Mouse (Mus musculus): ENCODE data around the gene Dapp1. TPM values are rescaled to one million over a fixed set of nuclear protein-coding genes. Genes with fewer than 3 reads are reported as not detected.

Gene Dapp1
- polyA plus RNA-seq, 1 experiment from 2014 or later: 22.8 TPM

DNA sequence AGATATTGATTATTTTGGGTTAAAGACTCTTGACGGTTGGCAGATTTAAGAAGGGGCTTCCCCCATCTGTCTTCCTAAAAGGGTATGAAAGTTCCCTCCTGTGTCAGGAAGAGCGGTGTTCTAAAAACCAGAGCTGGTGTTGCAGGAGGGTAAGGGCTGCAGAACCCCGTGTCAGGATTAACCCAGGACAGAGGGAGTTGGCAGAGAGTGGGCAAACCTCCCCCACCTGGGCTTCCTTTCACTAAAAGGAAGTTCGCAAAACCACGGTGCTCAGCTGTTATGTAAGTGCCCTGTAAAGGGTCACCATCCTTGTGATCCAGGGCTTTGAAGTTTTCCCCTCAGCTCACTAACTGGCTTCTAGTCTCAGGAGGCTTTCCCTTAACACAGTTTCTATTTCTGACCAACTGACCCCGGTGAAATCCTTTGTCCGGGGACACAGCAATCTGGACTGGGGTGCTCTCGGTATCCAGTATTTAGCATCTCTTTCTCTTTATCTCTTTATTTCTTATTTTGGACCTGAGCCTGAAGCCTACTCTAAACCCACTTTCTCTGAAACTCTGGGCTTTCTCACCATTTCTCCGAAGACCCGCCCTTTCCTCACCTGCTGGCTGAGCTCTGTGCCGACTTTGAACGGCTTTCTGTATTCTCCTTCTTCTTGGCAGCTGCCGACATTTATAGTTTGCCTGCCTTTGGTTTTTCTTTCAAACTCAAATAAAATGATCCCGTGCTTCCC is 17.3 kb upstream of the Dapp1 start:
- WGBS: 52% methylated on average over 14 of the region's 14 CpGs
- H3K36me3 ChIP-seq (ENCODE audit: control insufficient read depth, insufficient read depth): no peaks in the 10 kb centered on the region
- H3K4me2 ChIP-seq (ENCODE audit: low read depth, low read length): peak overlapping the region; percentile 27
- H3K9ac ChIP-seq (ENCODE audit: low read length): peak overlapping the region; percentile 32
- H3K27me3 ChIP-seq (ENCODE audit: control insufficient read depth, insufficient read depth, low read length): no peaks in the 10 kb centered on the region
- peak overlapping the region; percentile 46 for H3K27ac ChIP-seq (ENCODE audit: low read length)
- no peak overlapping the region for H3K4me3 ChIP-seq (ENCODE audit: low read length)
- H3K4me1 ChIP-seq (ENCODE audit: control insufficient read depth, insufficient read depth, low read length): peaks cover 50% of the 10 kb centered on the region
- ATAC-seq (replicated peaks; ENCODE audit: extremely low read depth, insufficient read depth, low FRiP score): no peak
- H3K9me3 ChIP-seq (replicated peaks; ENCODE audit: control insufficient read depth, low read length): no peaks in the 10 kb centered on the region

DNA sequence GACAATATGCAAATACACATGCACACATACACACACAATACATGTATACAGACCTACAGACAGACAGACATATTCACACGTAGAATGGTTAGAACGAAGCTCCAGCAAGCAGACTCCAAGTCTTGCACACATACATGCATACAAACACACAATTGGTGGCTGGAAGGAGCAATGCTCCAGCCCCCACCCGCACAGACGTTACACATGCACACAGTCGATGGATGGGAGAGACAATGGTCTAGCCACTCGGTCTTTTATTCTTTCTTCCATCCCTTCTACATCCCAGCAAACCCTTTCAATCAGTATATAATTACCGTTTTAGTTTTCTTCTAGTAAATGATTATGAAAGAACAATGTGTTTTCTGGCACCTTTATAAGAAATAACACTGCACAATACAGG is 14.1 kb upstream of the Dapp1 start:
- Histone ChIP-seq H3K36me3 (ENCODE audit: control insufficient read depth, insufficient read depth) (no peaks in the 10 kb centered on the region), H3K4me1 (ENCODE audit: control insufficient read depth, insufficient read depth, low read length) (peaks cover 32% of the 10 kb centered on the region), H3K27me3 (ENCODE audit: control insufficient read depth, insufficient read depth, low read length) (no peaks in the 10 kb centered on the region), H3K9me3 (replicated peaks; ENCODE audit: control insufficient read depth, low read length) (no peaks in the 10 kb centered on the region), H3K4me3 (ENCODE audit: low read length) (no peak overlapping the region), H3K9ac (ENCODE audit: low read length) (no peak overlapping the region), H3K4me2 (ENCODE audit: low read depth, low read length) (no peak overlapping the region), H3K27ac (ENCODE audit: low read length) (no peak overlapping the region)
- no peak for ATAC-seq (replicated peaks; ENCODE audit: extremely low read depth, insufficient read depth, low FRiP score)
- WGBS: 85% methylated on average over 7 of the region's 7 CpGs

DNA sequence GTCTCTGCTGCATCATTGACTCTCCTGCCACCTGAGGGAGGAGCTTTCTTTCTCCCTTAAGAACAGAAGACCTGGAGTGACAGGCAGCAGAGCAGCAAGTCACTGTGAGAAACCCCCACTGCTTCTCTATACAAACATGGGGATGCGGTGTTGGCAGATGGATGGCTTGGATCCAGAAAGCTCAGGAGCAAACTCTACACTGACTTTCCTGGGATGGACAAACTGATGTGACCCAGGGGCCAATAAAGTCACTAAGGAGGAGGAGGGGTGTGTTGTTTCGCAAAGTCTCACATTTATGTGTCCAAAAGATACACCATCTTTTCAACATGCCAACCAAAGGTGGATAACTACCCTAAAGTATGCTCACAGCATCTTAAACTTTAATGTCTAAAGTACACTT is 12.9 kb upstream of the Dapp1 start:
- no peaks in the 10 kb centered on the region for H3K36me3 ChIP-seq (ENCODE audit: control insufficient read depth, insufficient read depth)
- 55% methylated on average over 2 of the region's 2 CpGs for WGBS
- peaks cover 26% of the 10 kb centered on the region for H3K4me1 ChIP-seq (ENCODE audit: control insufficient read depth, insufficient read depth, low read length)
- no peak overlapping the region for H3K4me3 ChIP-seq (ENCODE audit: low read length)
- ATAC-seq (replicated peaks; ENCODE audit: extremely low read depth, insufficient read depth, low FRiP score): no peak
- H3K27ac ChIP-seq (ENCODE audit: low read length): no peak overlapping the region
- H3K4me2 ChIP-seq (ENCODE audit: low read depth, low read length): no peak overlapping the region
- H3K9me3 ChIP-seq (replicated peaks; ENCODE audit: control insufficient read depth, low read length): no peaks in the 10 kb centered on the region
- no peaks in the 10 kb centered on the region for H3K27me3 ChIP-seq (ENCODE audit: control insufficient read depth, insufficient read depth, low read length)
- H3K9ac ChIP-seq (ENCODE audit: low read length): no peak overlapping the region

DNA sequence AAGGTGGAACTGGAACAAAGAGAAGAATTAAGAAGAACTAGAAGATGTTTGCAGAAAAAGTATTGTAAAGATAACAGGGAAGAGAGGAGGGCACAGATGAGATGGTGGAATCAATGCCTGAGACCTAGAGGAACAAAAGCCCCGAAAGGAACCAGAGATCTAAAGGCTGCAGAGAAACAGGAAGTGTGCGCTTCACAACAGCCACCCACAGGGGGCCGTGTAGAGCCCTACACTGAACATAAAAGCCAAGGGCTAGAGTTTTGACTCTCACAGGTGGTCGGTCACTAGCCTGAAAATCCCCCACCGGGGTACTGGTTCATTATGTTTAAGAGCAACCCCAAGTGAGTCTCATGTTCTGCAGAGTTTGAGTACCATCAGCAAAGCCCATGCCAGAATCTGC is 11.0 kb upstream of the Dapp1 start:
- 84% methylated on average over 5 of the region's 5 CpGs for WGBS
- peaks cover 19% of the 10 kb centered on the region for H3K4me1 ChIP-seq (ENCODE audit: control insufficient read depth, insufficient read depth, low read length)
- H3K9ac ChIP-seq (ENCODE audit: low read length): no peak overlapping the region
- ATAC-seq (replicated peaks; ENCODE audit: extremely low read depth, insufficient read depth, low FRiP score): no peak
- no peak overlapping the region for H3K4me2 ChIP-seq (ENCODE audit: low read depth, low read length)
- H3K4me3 ChIP-seq (ENCODE audit: low read length): no peak overlapping the region
- H3K36me3 ChIP-seq (ENCODE audit: control insufficient read depth, insufficient read depth): no peaks in the 10 kb centered on the region
- no peak overlapping the region for H3K27ac ChIP-seq (ENCODE audit: low read length)
- H3K27me3 ChIP-seq (ENCODE audit: control insufficient read depth, insufficient read depth, low read length): no peaks in the 10 kb centered on the region
- H3K9me3 ChIP-seq (replicated peaks; ENCODE audit: control insufficient read depth, low read length): no peaks in the 10 kb centered on the region

DNA sequence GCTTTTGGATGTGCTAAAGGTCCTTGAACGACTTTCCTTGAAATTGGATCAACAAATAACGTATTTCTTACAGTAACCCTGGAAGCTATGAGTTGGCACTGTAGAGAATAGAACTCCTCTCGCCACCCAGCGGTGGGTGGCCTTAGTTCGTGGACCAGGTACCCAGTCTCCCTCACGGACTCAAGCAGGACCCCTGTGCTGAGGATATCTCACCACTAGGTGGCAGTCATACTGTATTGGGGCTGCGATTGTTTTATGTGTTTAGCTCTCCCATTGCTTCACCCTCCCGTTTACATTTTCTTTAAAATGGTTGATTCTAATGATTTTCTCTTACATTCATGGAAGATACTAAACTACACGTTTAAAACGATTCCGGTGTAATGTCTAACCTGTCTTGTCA is 9.8 kb upstream of the Dapp1 start:
- Histone ChIP-seq H3K27me3 (ENCODE audit: control insufficient read depth, insufficient read depth, low read length) (no peaks in the 10 kb centered on the region), H3K9me3 (replicated peaks; ENCODE audit: control insufficient read depth, low read length) (no peaks in the 10 kb centered on the region), H3K4me2 (ENCODE audit: low read depth, low read length) (no peak overlapping the region), H3K27ac (ENCODE audit: low read length) (no peak overlapping the region), H3K36me3 (ENCODE audit: control insufficient read depth, insufficient read depth) (no peaks in the 10 kb centered on the region), H3K4me1 (ENCODE audit: control insufficient read depth, insufficient read depth, low read length) (peaks cover 10% of the 10 kb centered on the region; the same call in 1 of the 2 replicates), H3K4me3 (ENCODE audit: low read length) (no peak overlapping the region), H3K9ac (ENCODE audit: low read length) (no peak overlapping the region)
- WGBS: 12% methylated on average over 11 of the region's 11 CpGs
- ATAC-seq (replicated peaks; ENCODE audit: extremely low read depth, insufficient read depth, low FRiP score): peak; percentile 92

DNA sequence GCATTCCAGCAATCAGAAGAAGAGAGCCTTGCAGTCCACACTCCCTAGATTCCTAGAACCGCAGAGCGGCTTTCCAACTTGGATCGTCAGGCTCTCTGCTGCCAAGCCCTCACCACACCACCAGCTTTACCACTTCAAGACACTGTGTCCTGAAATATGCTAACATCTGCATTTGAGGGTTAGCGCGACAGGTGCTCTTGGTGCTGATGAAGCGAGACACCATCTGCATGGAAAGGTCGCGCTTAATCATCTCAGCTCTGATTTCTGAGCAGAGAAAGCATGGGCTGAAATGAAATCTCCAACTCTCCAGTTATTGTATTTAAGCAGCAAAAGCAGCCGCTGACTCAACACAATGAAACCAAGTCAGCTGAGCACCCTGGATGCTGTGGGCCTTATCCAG is 8.1 kb upstream of the Dapp1 start:
- H3K27me3 ChIP-seq (ENCODE audit: control insufficient read depth, insufficient read depth, low read length): no peaks in the 10 kb centered on the region
- no peak for ATAC-seq (replicated peaks; ENCODE audit: extremely low read depth, insufficient read depth, low FRiP score)
- 88% methylated on average over 9 of the region's 9 CpGs for WGBS
- H3K9me3 ChIP-seq (replicated peaks; ENCODE audit: control insufficient read depth, low read length): no peaks in the 10 kb centered on the region
- no peaks in the 10 kb centered on the region for H3K36me3 ChIP-seq (ENCODE audit: control insufficient read depth, insufficient read depth)
- no peak overlapping the region for H3K9ac ChIP-seq (ENCODE audit: low read length)
- no peak overlapping the region for H3K27ac ChIP-seq (ENCODE audit: low read length)
- H3K4me2 ChIP-seq (ENCODE audit: low read depth, low read length): no peak overlapping the region
- H3K4me1 ChIP-seq (ENCODE audit: control insufficient read depth, insufficient read depth, low read length): peaks cover 9% of the 10 kb centered on the region; the same call in 1 of the 2 replicates
- no peak overlapping the region for H3K4me3 ChIP-seq (ENCODE audit: low read length)

DNA sequence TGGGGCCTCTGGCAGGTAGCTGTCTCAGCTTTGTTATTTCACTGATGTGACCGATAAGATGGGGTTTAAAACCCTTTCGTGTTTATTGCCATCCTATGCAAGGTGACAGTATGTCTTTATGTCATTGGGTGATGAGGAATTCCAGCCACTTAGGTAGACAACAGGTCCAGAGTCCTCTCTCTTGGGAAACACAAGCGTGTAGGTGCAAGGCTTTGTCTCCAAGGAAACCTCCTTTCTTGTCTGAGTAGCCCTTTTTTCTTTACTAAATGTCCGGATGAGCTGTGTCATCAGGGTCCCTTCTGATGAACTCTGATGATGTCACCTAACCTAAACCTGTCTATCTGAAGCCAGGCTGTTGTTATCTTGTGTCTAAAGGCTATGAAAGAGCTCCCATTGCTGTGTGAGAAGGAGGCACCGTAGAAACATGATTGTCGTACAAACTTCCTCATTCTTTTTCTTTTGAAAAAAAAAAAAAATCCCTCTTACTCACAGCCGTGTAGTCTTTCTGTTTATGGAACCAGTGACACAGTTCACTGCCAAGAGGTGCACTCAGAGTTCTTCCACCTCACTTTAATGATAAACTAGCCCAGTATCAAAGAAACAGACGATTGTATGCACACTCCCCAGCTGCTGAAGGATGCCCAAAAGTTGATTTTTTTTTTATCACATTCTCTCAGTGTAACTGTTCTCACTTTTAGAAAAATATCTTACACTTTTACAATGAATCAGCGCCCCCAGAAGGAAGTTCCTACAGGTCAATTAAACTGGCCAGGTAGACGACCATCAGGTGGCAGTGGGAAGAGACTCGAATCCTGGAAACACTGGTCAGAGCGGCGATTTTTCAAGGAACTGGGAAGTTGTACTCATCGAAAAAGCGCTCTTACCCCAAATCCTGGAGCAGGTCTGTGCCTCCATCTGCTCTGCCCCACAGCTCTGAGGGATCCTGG is 637 bp downstream of the Dapp1 start:
- WGBS: 13% methylated on average over 15 of the region's 15 CpGs

DNA sequence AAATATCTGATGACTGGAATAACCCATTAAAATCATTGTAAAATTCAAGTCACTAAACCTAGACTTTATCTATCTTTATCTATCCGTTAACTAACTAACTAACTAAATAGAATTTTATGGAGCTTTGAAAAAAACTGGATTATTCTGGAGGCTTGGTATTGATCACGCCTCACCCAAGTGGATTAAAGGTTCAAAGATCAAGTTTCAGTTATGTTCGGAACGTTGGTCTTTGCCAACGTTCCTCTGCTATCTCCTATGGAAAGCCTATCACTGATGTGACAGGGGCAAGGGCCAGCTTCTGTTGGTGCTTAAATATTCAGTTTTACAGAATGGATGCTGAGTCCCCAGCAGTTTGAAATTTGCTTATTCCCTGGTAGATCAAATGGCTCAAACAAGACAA is 3.1 kb downstream of the Dapp1 start:
- H3K9ac ChIP-seq (ENCODE audit: low read length): no peak overlapping the region
- no peak for ATAC-seq (replicated peaks; ENCODE audit: extremely low read depth, insufficient read depth, low FRiP score)
- no peak overlapping the region for H3K27ac ChIP-seq (ENCODE audit: low read length)
- no peaks in the 10 kb centered on the region for H3K27me3 ChIP-seq (ENCODE audit: control insufficient read depth, insufficient read depth, low read length)
- H3K9me3 ChIP-seq (replicated peaks; ENCODE audit: control insufficient read depth, low read length): no peaks in the 10 kb centered on the region
- H3K4me1 ChIP-seq (ENCODE audit: control insufficient read depth, insufficient read depth, low read length): peaks cover 19% of the 10 kb centered on the region
- peak overlapping the region; percentile 28 for H3K4me2 ChIP-seq (ENCODE audit: low read depth, low read length)
- H3K36me3 ChIP-seq (ENCODE audit: control insufficient read depth, insufficient read depth): no peaks in the 10 kb centered on the region
- no peak overlapping the region for H3K4me3 ChIP-seq (ENCODE audit: low read length)
- WGBS: 53% methylated on average over 5 of the region's 5 CpGs

More for the DNA sequence above, 637 bp downstream of the Dapp1 start:
- Histone ChIP-seq H3K4me2 (ENCODE audit: low read depth, low read length) (peak overlapping the region; percentile 77), H3K9me3 (replicated peaks; ENCODE audit: control insufficient read depth, low read length) (no peaks in the 10 kb centered on the region), H3K4me3 (ENCODE audit: low read length) (peak overlapping the region; percentile 63), H3K36me3 (ENCODE audit: control insufficient read depth, insufficient read depth) (no peaks in the 10 kb centered on the region), H3K9ac (ENCODE audit: low read length) (peak overlapping the region; percentile 80), H3K27ac (ENCODE audit: low read length) (peak overlapping the region; percentile 70), H3K27me3 (ENCODE audit: control insufficient read depth, insufficient read depth, low read length) (no peaks in the 10 kb centered on the region), H3K4me1 (ENCODE audit: control insufficient read depth, insufficient read depth, low read length) (peaks cover 19% of the 10 kb centered on the region)
- no peak; the same call in 1 of the 2 replicates for ATAC-seq (replicated peaks; ENCODE audit: extremely low read depth, insufficient read depth, low FRiP score)

DNA sequence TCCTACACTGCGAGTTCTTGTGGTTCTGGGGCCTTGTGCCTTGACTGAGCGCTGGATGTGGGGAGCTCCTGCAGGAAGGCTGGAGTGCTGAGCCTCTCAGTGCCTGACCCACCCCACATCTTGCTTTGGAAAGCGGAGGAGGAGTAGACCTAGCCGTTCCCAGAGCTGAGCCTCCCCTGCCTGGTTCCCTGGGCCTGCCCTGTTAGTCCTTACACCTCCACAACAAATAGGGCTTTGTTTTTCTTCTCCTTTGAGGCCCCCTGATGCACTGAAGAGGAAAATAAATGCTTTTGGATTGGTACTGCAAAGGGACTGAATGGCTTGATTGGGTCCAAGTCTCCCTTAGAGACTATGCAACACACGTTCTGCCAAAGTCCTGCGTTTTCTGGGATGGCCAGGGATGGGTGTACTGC is 3.7 kb downstream of the Dapp1 start:
- no peaks in the 10 kb centered on the region for H3K36me3 ChIP-seq (ENCODE audit: control insufficient read depth, insufficient read depth)
- H3K27me3 ChIP-seq (ENCODE audit: control insufficient read depth, insufficient read depth, low read length): no peaks in the 10 kb centered on the region
- H3K9ac ChIP-seq (ENCODE audit: low read length): no peak overlapping the region
- no peak for ATAC-seq (replicated peaks; ENCODE audit: extremely low read depth, insufficient read depth, low FRiP score)
- H3K9me3 ChIP-seq (replicated peaks; ENCODE audit: control insufficient read depth, low read length): no peaks in the 10 kb centered on the region
- 68% methylated on average over 6 of the region's 6 CpGs for WGBS
- H3K27ac ChIP-seq (ENCODE audit: low read length): no peak overlapping the region
- peaks cover 20% of the 10 kb centered on the region for H3K4me1 ChIP-seq (ENCODE audit: control insufficient read depth, insufficient read depth, low read length)
- H3K4me3 ChIP-seq (ENCODE audit: low read length): no peak overlapping the region
- no peak overlapping the region for H3K4me2 ChIP-seq (ENCODE audit: low read depth, low read length)

Measured in heart, embryonic 16.5 days (tissue).